Mouse (Mus musculus): ENCODE data around the gene Dhx35. TPM values are rescaled to one million over a fixed set of nuclear protein-coding genes. Genes with fewer than 3 reads are reported as not detected.

The Dhx35 gene
- polyA plus RNA-seq, 1 experiment from 2014 or later = 7.5 TPM

- no peak for ATAC-seq
- Histone ChIP-seq H3K4me2 (replicated peaks; ENCODE audit: low read depth) (no peak overlapping the region), H3K4me3 (ENCODE audit: low read depth, low read length) (no peak overlapping the region), H3K27me3 (replicated peaks; ENCODE audit: control insufficient read depth, insufficient read depth, low read length) (no peaks in the 10 kb centered on the region), H3K27ac (ENCODE audit: low read depth, low read length) (no peak overlapping the region), H3K36me3 (ENCODE audit: control insufficient read depth, insufficient read depth) (no peaks in the 10 kb centered on the region), H3K4me1 (replicated peaks; ENCODE audit: control insufficient read depth, insufficient read depth, low read length) (no peaks in the 10 kb centered on the region), H3K9me3 (ENCODE audit: control insufficient read depth) (no peaks in the 10 kb centered on the region), H3K9ac (ENCODE audit: low read depth, low read length) (no peak overlapping the region)
- 61% methylated on average over 11 of the region's 11 CpGs for WGBS
- no peak for TF ChIP-seq CTCF (IDR thresholded peaks at IDR 0.05; ENCODE audit: low read depth)
Observed at GRCm38 (mm10) chr2:158889201-158889600, 94.6 kb downstream of the Dhx35 start.

DNA sequence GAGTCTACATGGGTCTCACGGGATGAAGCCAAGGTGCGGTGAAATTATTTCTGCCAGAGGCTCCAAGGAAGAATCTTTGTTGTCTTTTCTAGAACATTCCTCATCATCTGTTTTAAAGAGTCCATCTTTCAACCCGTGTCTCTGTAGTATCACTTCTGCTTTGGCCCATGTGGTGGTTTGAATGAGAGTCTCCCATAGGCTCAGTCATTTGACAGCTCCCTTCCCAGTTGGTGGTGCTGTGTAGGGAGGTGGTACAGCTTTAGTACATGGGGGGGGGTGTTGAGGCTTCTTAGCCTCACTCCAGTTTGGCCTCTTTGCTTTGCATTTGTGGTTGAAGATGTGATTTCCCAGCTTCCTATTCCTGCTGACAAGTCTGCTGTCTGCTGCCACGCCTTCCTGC is 96.7 kb downstream of the Dhx35 start:
- Histone ChIP-seq H3K27me3 (replicated peaks; ENCODE audit: control insufficient read depth, insufficient read depth, low read length) (no peaks in the 10 kb centered on the region), H3K9me3 (ENCODE audit: control insufficient read depth) (no peaks in the 10 kb centered on the region), H3K4me1 (replicated peaks; ENCODE audit: control insufficient read depth, insufficient read depth, low read length) (no peaks in the 10 kb centered on the region), H3K4me3 (ENCODE audit: low read depth, low read length) (no peak overlapping the region), H3K9ac (ENCODE audit: low read depth, low read length) (no peak overlapping the region), H3K4me2 (replicated peaks; ENCODE audit: low read depth) (no peak overlapping the region), H3K36me3 (ENCODE audit: control insufficient read depth, insufficient read depth) (no peaks in the 10 kb centered on the region), H3K27ac (ENCODE audit: low read depth, low read length) (no peak overlapping the region)
- TF ChIP-seq CTCF (IDR thresholded peaks at IDR 0.05; ENCODE audit: low read depth) = no peak
- no peak for ATAC-seq
- WGBS = 91% methylated on average over 4 of the region's 4 CpGs

GRCm38 (mm10) chr2:158893171-158893853 is 98.7 kb downstream of the Dhx35 start:
- no peaks in the 10 kb centered on the region for H3K9me3 ChIP-seq (ENCODE audit: control insufficient read depth)
- H3K27me3 ChIP-seq (replicated peaks; ENCODE audit: control insufficient read depth, insufficient read depth, low read length) = no peaks in the 10 kb centered on the region
- H3K4me1 ChIP-seq (replicated peaks; ENCODE audit: control insufficient read depth, insufficient read depth, low read length) = no peaks in the 10 kb centered on the region
- H3K9ac ChIP-seq (ENCODE audit: low read depth, low read length) = no peak overlapping the region
- 37% methylated on average over 16 of the region's 16 CpGs for WGBS
- no peaks in the 10 kb centered on the region for H3K36me3 ChIP-seq (ENCODE audit: control insufficient read depth, insufficient read depth)
- no peak for TF ChIP-seq CTCF (IDR thresholded peaks at IDR 0.05; ENCODE audit: low read depth)
- H3K27ac ChIP-seq (ENCODE audit: low read depth, low read length) = no peak overlapping the region
- ATAC-seq = no peak
- H3K4me2 ChIP-seq (replicated peaks; ENCODE audit: low read depth) = no peak overlapping the region
- H3K4me3 ChIP-seq (ENCODE audit: low read depth, low read length) = no peak overlapping the region

GRCm38 (mm10) chr2:158898469-158899196 is 104.0 kb downstream of the Dhx35 start:
- no peak for ATAC-seq
- no peaks in the 10 kb centered on the region for H3K36me3 ChIP-seq (ENCODE audit: control insufficient read depth, insufficient read depth)
- H3K9me3 ChIP-seq (ENCODE audit: control insufficient read depth) = no peaks in the 10 kb centered on the region
- no peak overlapping the region for H3K9ac ChIP-seq (ENCODE audit: low read depth, low read length)
- no peak overlapping the region for H3K4me3 ChIP-seq (ENCODE audit: low read depth, low read length)
- no peaks in the 10 kb centered on the region for H3K4me1 ChIP-seq (replicated peaks; ENCODE audit: control insufficient read depth, insufficient read depth, low read length)
- H3K27ac ChIP-seq (ENCODE audit: low read depth, low read length) = no peak overlapping the region
- 15% methylated on average over 13 of the region's 13 CpGs for WGBS
- H3K27me3 ChIP-seq (replicated peaks; ENCODE audit: control insufficient read depth, insufficient read depth, low read length) = no peaks in the 10 kb centered on the region
- no peak overlapping the region for H3K4me2 ChIP-seq (replicated peaks; ENCODE audit: low read depth)
- TF ChIP-seq CTCF (IDR thresholded peaks at IDR 0.05; ENCODE audit: low read depth) = no peak

Other genes starting within 250 kb of the Dhx35 start
- gene Slc32a1, start 184.0 kb upstream of the Dhx35 start, polyA plus RNA-seq (2015; fragmentation: Nextera tagmentation; extraction: Ambion mirVana) = not detected in 2 replicates
- 3.7 and 5.3 TPM in 2 replicates for gene Actr5, start 169.9 kb upstream of the Dhx35 start, polyA plus RNA-seq (2015; fragmentation: Nextera tagmentation; extraction: Ambion mirVana)
- 3.3 and 3.4 TPM in 2 replicates for gene Ppp1r16b, start 129.4 kb upstream of the Dhx35 start, polyA plus RNA-seq (2015; fragmentation: Nextera tagmentation; extraction: Ambion mirVana)
- 15.0 and 15.4 TPM in 2 replicates for gene Fam83d, start 26.7 kb upstream of the Dhx35 start, polyA plus RNA-seq (2015; fragmentation: Nextera tagmentation; extraction: Ambion mirVana)